Mouse (Mus musculus) skeletal muscle tissue, postnatal 0 days (tissue): ENCODE measurements around the gene Son. TPM values are rescaled to one million over a fixed set of nuclear protein-coding genes. Genes with fewer than 3 reads are reported as not detected.

Source experiments
- polyA plus RNA-seq: library from polyadenylated mRNA; unstranded; fragments of >200 nt; fragmentation: Nextera tagmentation; extraction: Ambion mirVana; gene quantifications from 2 replicates; pipeline ENCODE4 v1.2.1, GENCODE M21; 2015

The Son gene
- 57.7 and 62.8 TPM in 2 replicates for polyA plus RNA-seq

GRCm38 (mm10) chr16:91647461-91648219, at the start of gene Son:
Son (plus strand) TSS chr16:91647506.

GRCm38 (mm10) chr16:91597672-91598010, 49.7 kb upstream of the Son start, which contains the start of gene Tmem50b:
Tmem50b (minus strand) TSS chr16:91597800.

GRCm38 (mm10) chr16:91618511-91619501, 28.5 kb upstream of the Son start, which contains the start of gene Dnajc28:
Dnajc28 (minus strand) TSS chr16:91619026.

GRCm38 (mm10) chr16:91646681-91647419, 456 bp upstream of the Son start, which contains the start of gene Gart:
Gart (minus strand) TSS chr16:91646952.

GRCm38 (mm10) chr16:91688619-91689334, 41.5 kb downstream of the Son start, which contains the start of gene Donson:
Donson (minus strand) TSS chr16:91688770.

GRCm38 (mm10) chr16:91728123-91729065, 81.1 kb downstream of the Son start, which contains the start of gene Cryzl1:
Cryzl1 (minus strand) TSS chr16:91728975.

Other genes with a start within 250 kb of the Son start
- gene Il10rb, start 241.3 kb upstream of the Son start, polyA plus RNA-seq: 32.1 and 34.0 TPM in 2 replicates
- gene Ifnar1, start 162.3 kb upstream of the Son start, polyA plus RNA-seq: 24.4 and 26.4 TPM in 2 replicates
- gene Ifngr2, start 100.4 kb upstream of the Son start, polyA plus RNA-seq: 48.0 and 54.0 TPM in 2 replicates
- gene Tmem50b, start 49.7 kb upstream of the Son start, polyA plus RNA-seq: 11.7 and 12.3 TPM in 2 replicates
- 4.1 and 5.5 TPM in 2 replicates for gene Dnajc28, start 28.5 kb upstream of the Son start, polyA plus RNA-seq
- gene Gart, start 554 bp upstream of the Son start, polyA plus RNA-seq: 38.6 and 39.2 TPM in 2 replicates
- gene Donson, start 41.3 kb downstream of the Son start, polyA plus RNA-seq: 4.2 and 4.6 TPM in 2 replicates
- 35.0 and 36.7 TPM in 2 replicates for gene Cryzl1, start 81.5 kb downstream of the Son start, polyA plus RNA-seq
- gene Itsn1, start 81.8 kb downstream of the Son start, polyA plus RNA-seq: 12.3 and 15.8 TPM in 2 replicates